Comparison of ENCODE assay signal across 18 mouse cellular contexts in the genomic region with DNA sequence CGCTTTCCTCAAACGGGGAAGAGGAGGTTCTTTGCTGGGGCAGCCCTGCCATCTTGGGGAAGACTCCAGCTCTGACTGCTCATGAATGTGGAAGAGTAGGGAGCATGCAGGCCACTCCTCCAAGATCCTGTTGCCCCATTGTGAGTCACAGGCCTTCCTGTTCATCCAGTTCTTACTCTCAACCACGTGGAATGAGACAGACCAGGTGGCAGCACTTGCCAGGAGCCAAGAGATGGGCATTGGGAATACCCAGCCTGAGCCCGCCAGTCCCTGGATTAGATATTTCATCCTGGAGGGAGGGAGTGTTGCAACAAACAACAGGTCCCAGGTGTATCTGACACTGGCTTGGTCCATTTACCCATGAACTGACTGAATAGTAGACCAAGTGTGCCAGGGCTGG. TPM values are rescaled to one million over a fixed set of nuclear protein-coding genes. Genes with fewer than 3 reads are reported as not detected.
DNase-seq lines count a peak whose midpoint lies in the region; ATAC-seq and TF ChIP-seq lines count a peak whose summit lies in the region.
"Had no signal": no experiment of that assay in that cellular context is flagged by ENCODE, and none has a peak within 500 bp of the region (broad histone marks: within the 10 kb centered on the region; RNA-seq: fewer than 3 reads in every experiment).

No protein-coding gene starts in this region.

- TF ChIP-seq CTCF in lung, adult 2 months (IDR thresholded peaks at IDR 0.05; ENCODE audit: insufficient read depth, low read length), result no peak
- TF ChIP-seq CTCF in intestine, postnatal 0 days (IDR thresholded peaks at IDR 0.05; ENCODE audit: low read depth), result no peak

- no peak for TF ChIP-seq POLR2A in lung, adult 2 months (IDR thresholded peaks at IDR 0.05; ENCODE audit: borderline replicate concordance, extremely low read depth, low read depth, low read length)

- H3K9ac ChIP-seq in neural tube, embryonic 15.5 days (replicated peaks), result no peak overlapping the region
- no peak overlapping the region for H3K9ac ChIP-seq in intestine, postnatal 0 days (ENCODE audit: low read depth, low read length)
- H3K9ac ChIP-seq: embryonic facial prominence, embryonic 12.5 days; midbrain, embryonic 12.5 days had no signal

- no peak overlapping the region for H3K4me2 ChIP-seq in neural tube, embryonic 15.5 days
- H3K4me2 ChIP-seq in intestine, postnatal 0 days (replicated peaks; ENCODE audit: low read depth), result no peak overlapping the region
- H3K4me2 ChIP-seq: embryonic facial prominence, embryonic 12.5 days; midbrain, embryonic 12.5 days had no signal

- 57% methylated on average over 4 of the region's 4 CpGs for WGBS in lung, adult 2 months
- 70% methylated on average over 4 of the region's 4 CpGs for WGBS in neural tube, embryonic 15.5 days
- WGBS in intestine, postnatal 0 days, result 63% methylated on average over 4 of the region's 4 CpGs

- peak; percentile 62 for DNase-seq in adrenal gland, postnatal 14 days
- DNase-seq in adrenal gland, adult 18-20 months (ENCODE audit: low spot score in 2 of 2), result no peak
- peak; percentile 30 for DNase-seq in lung, postnatal 36 days
- DNase-seq in lung, adult 2 months, result no peak
- DNase-seq in adipocyte (ENCODE audit: low spot score), result peak; percentile 63
- DNase-seq: kidney, adult 11 months; layer of hippocampus, postnatal 36 days; right cerebral cortex, adult 18-20 months had no signal

- ATAC-seq in megakaryocyte progenitor cell, adult 5-6 weeks (replicated peaks; ENCODE audit: poor library complexity), result peak; percentile 16; the same call in 1 of the 2 replicates
- ATAC-seq in neural tube, embryonic 15.5 days (ENCODE audit: low FRiP score), result no peak
- no peak for ATAC-seq in intestine, postnatal 0 days
- ATAC-seq: forebrain, embryonic 16.5 days; hindbrain, postnatal 0 days; Patski had no signal

- no peak overlapping the region for H3K4me3 ChIP-seq in lung, adult 2 months (replicated peaks; ENCODE audit: extremely low read depth, low read depth, low read length)
- no peak overlapping the region for H3K4me3 ChIP-seq in neural tube, embryonic 15.5 days (replicated peaks)
- H3K4me3 ChIP-seq in intestine, postnatal 0 days (ENCODE audit: low read depth, low read length), result no peak overlapping the region
- H3K4me3 ChIP-seq: embryonic facial prominence, embryonic 12.5 days; hindbrain, embryonic 10.5 days; midbrain, embryonic 12.5 days had no signal

- H3K4me1 ChIP-seq in lung, adult 2 months (ENCODE audit: control insufficient read depth, insufficient read depth, low read length), result no peaks in the 10 kb centered on the region; the same call in 1 of the 2 replicates
- no peaks in the 10 kb centered on the region for H3K4me1 ChIP-seq in neural tube, embryonic 15.5 days
- H3K4me1 ChIP-seq in intestine, postnatal 0 days (replicated peaks; ENCODE audit: control insufficient read depth, insufficient read depth, low read length), result peaks cover 4% of the 10 kb centered on the region; the same call in 1 of the 2 replicates

- H3K36me3 ChIP-seq in neural tube, embryonic 15.5 days, result no peaks in the 10 kb centered on the region
- no peaks in the 10 kb centered on the region for H3K36me3 ChIP-seq in intestine, postnatal 0 days (ENCODE audit: control insufficient read depth, insufficient read depth)
- H3K36me3 ChIP-seq: embryonic facial prominence, embryonic 12.5 days; midbrain, embryonic 12.5 days had no signal

- H3K9me3 ChIP-seq in neural tube, embryonic 15.5 days (replicated peaks), result no peaks in the 10 kb centered on the region
- no peaks in the 10 kb centered on the region for H3K9me3 ChIP-seq in intestine, postnatal 0 days (ENCODE audit: control insufficient read depth)
- H3K9me3 ChIP-seq: embryonic facial prominence, embryonic 12.5 days; hindbrain, embryonic 10.5 days; midbrain, embryonic 12.5 days had no signal

- H3K27ac ChIP-seq in neural tube, embryonic 15.5 days (replicated peaks), result no peak overlapping the region
- H3K27ac ChIP-seq in intestine, postnatal 0 days (ENCODE audit: low read depth, low read length), result no peak overlapping the region
- H3K27ac ChIP-seq: embryonic facial prominence, embryonic 12.5 days; hindbrain, embryonic 10.5 days; hindbrain, postnatal 0 days; kidney, postnatal 0 days; midbrain, embryonic 12.5 days had no signal

- peaks cover 6% of the 10 kb centered on the region; the same call in 1 of the 2 replicates for H3K27me3 ChIP-seq in neural tube, embryonic 15.5 days (replicated peaks)
- H3K27me3 ChIP-seq in intestine, postnatal 0 days (replicated peaks; ENCODE audit: control insufficient read depth, insufficient read depth, low read length), result peaks cover 3% of the 10 kb centered on the region; the same call in 1 of the 2 replicates
- H3K27me3 ChIP-seq: embryonic facial prominence, embryonic 12.5 days; midbrain, embryonic 12.5 days; Patski had no signal

RNA-seq across cellular contexts. Expression of a gene that starts 7.6 kb away (rescaled TPM):
- total RNA-seq in adrenal gland, postnatal 14 days (2021), result 123 and 126 TPM in 2 replicates
- total RNA-seq in adrenal gland, adult 18-20 months (2021), result 100 to 1,000 TPM; 143 to 231 TPM
- polyA plus RNA-seq in lung, adult 2 months (2012; rRNA removed), result 7.5 and 15.1 TPM in 2 replicates
- total RNA-seq in megakaryocyte progenitor cell, adult 5-6 weeks (2015), result 40.9 and 44.3 TPM in 2 replicates
- total RNA-seq in megakaryocyte progenitor cell, adult 5-6 weeks (2017), result 39.7 and 54.4 TPM in 2 replicates
- 2.6 and 5.3 TPM in 2 replicates for polyA plus RNA-seq in neural tube, embryonic 15.5 days (2015; fragmentation: Nextera tagmentation; extraction: Ambion mirVana)
- 2.5 and 2.8 TPM in 2 replicates for polyA plus RNA-seq in intestine, postnatal 0 days (2015; fragmentation: Nextera tagmentation; extraction: Ambion mirVana)

Comparison
In these comparisons a context has a peak if more than half of its experiments do, and no peak if none do; other contexts are left out.
1. DNase-seq: peak in adrenal gland, postnatal 14 days (single experiment), lung, postnatal 36 days (single experiment) and adipocyte (single experiment); none in adrenal gland, adult 18-20 months (0 of 2) and lung, adult 2 months (single experiment).